Mouse (Mus musculus) liver, adult 2 months (tissue): Measurements from ENCODE around the gene Fam122b.

Source experiments
- CTCF ChIP-seq: fragments of 200-500 bp; IDR thresholded peaks from 2 replicates; pipeline ENCODE4 v1.5.1; 2011; ENCODE audit warnings: low read depth, low read length, control low read depth
- POLR2A ChIP-seq: fragments of 200-500 bp; IDR thresholded peaks from 2 replicates; pipeline ENCODE4 v1.6.1; 2011; ENCODE audit warnings: low read length, control low read depth; ENCODE audit not compliant: insufficient read depth; ENCODE audit errors: extremely low read depth

DNA sequence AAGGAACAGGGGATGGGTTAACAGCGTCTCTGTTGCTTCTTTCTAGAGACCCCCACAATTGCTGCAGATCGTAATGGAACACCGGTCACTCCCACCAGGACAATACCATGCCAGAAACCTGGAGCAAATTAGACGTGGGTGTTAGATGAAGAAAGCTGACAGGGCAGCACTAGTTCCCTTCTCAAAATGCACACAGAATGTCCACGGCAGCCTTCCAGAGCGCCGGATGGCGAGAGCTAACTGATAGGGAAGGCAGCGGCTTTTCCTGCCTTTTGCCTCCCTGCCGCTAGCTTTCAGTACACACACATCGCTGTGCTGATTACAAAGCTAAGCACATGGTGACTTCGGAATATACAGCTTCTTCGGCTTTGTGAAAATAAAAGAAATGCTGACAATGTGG is 37.6 kb downstream of the Fam122b start:
- TF ChIP-seq POLR2A, result no peak
- TF ChIP-seq CTCF, result no peak
